Mouse (Mus musculus) forebrain, embryonic 16.5 days (tissue): ENCODE measurements around the gene Il6. TPM values are rescaled to one million over a fixed set of nuclear protein-coding genes. Genes with fewer than 3 reads are reported as not detected.
"Not testable (repeated sequence)": the region's sequence is repeated elsewhere in the genome, so short reads cannot be mapped to it uniquely, and the experiment has no call there.

ENCODE experiments used
- ATAC-seq: fragments of 200-750 bp; cut with Nextera tagmentation; 2 replicates; pipeline ENCODE4 v1.8.0; 2017; ENCODE audit warnings: mild to moderate bottlenecking, moderate library complexity
- H3K27ac ChIP-seq: fragments of 300-500 bp; sonication (generic); 2 replicates; pipeline ENCODE4 v1.5.1; 2014; ENCODE audit warnings: low read length, control low read depth
- H3K27me3 ChIP-seq: fragments of 300-500 bp; sonication (generic); replicated peaks from 2 replicates; pipeline ENCODE4 v1.6.1; 2014; ENCODE audit warnings: low read length; ENCODE audit not compliant: control insufficient read depth, insufficient read depth
- H3K36me3 ChIP-seq: fragments of 300-500 bp; sonication (generic); 2 replicates; pipeline ENCODE4 v1.6.1; 2014; ENCODE audit not compliant: control insufficient read depth, insufficient read depth
- H3K4me1 ChIP-seq: fragments of 300-500 bp; sonication (generic); replicated peaks from 2 replicates; pipeline ENCODE4 v1.6.1; 2014; ENCODE audit warnings: low read length; ENCODE audit not compliant: control insufficient read depth, insufficient read depth
- H3K4me2 ChIP-seq: fragments of 300-500 bp; sonication (generic); 2 replicates; pipeline ENCODE4 v1.6.1; 2014; ENCODE audit warnings: mild to moderate bottlenecking, low read length, control low read depth
- H3K4me3 ChIP-seq: fragments of 300-500 bp; sonication (generic); replicated peaks from 2 replicates; pipeline ENCODE4 v1.5.1; 2014; ENCODE audit warnings: mild to moderate bottlenecking, low read length, control low read depth
- H3K9ac ChIP-seq: fragments of 300-500 bp; sonication (generic); replicated peaks from 2 replicates; pipeline ENCODE4 v1.6.1; 2014; ENCODE audit warnings: low read depth, low read length, control low read depth
- H3K9me3 ChIP-seq: fragments of 300-500 bp; sonication (generic); 2 replicates; pipeline ENCODE4 v1.6.1; 2016; ENCODE audit warnings: low read length; ENCODE audit not compliant: control insufficient read depth
- WGBS: fragments of 180-500 bp; shearing (Covaris S2); extraction: QIAGEN DNeasy Blood & Tissue Kit; methylation state at CpG from one replicate; pipeline ENCODE4 v1.1.7; 2014; 5-methylcytosine and 5-hydroxymethylcytosine counted together
- polyA plus RNA-seq: library from polyadenylated mRNA; unstranded; fragments of >200 nt; fragmentation: Nextera tagmentation; extraction: Ambion mirVana; gene quantifications from 2 replicates; pipeline ENCODE4 v1.2.1, GENCODE M21; 2015

Gene Il6
- polyA plus RNA-seq, 1 experiment from 2014 or later, result 0.23 TPM

- H3K4me1 ChIP-seq, result peaks cover 9% of the 10 kb centered on the region
- H3K9ac ChIP-seq, result no peak overlapping the region
- no peak overlapping the region for H3K27ac ChIP-seq
- no peaks in the 10 kb centered on the region for H3K27me3 ChIP-seq
- no peak overlapping the region for H3K4me2 ChIP-seq
- H3K36me3 ChIP-seq, result no peaks in the 10 kb centered on the region
- no peak for ATAC-seq
- H3K4me3 ChIP-seq, result no peak overlapping the region
- H3K9me3 ChIP-seq, result no peaks in the 10 kb centered on the region
- 56% methylated on average over 2 of the region's 2 CpGs for WGBS
Measured at GRCm38 (mm10) chr5:30014580-30014979, 1.7 kb downstream of the Il6 start.

GRCm38 (mm10) chr5:30035862-30036261 lies 22.9 kb downstream of the Il6 start:
- H3K9me3 ChIP-seq, H3K36me3 ChIP-seq, H3K27ac ChIP-seq, H3K9ac ChIP-seq, H3K27me3 ChIP-seq, H3K4me3 ChIP-seq, ATAC-seq, H3K4me1 ChIP-seq, H3K4me2 ChIP-seq: not testable (repeated sequence)
- 86% methylated on average over 4 of the region's 4 CpGs for WGBS

- H3K4me2 ChIP-seq, H3K36me3 ChIP-seq, H3K4me3 ChIP-seq, H3K27me3 ChIP-seq, H3K9ac ChIP-seq, H3K27ac ChIP-seq, H3K4me1 ChIP-seq, ATAC-seq, H3K9me3 ChIP-seq: not testable (repeated sequence)
- 93% methylated on average over 2 of the region's 2 CpGs for WGBS
Measured at GRCm38 (mm10) chr5:30037111-30037510, 24.2 kb downstream of the Il6 start.

- H3K9ac ChIP-seq, H3K4me3 ChIP-seq, H3K36me3 ChIP-seq, H3K4me2 ChIP-seq, H3K27ac ChIP-seq, H3K27me3 ChIP-seq, ATAC-seq, H3K9me3 ChIP-seq, H3K4me1 ChIP-seq: not testable (repeated sequence)
- 93% methylated on average over 5 of the region's 5 CpGs for WGBS
Measured at GRCm38 (mm10) chr5:30039324-30039723, 26.4 kb downstream of the Il6 start.

GRCm38 (mm10) chr5:30039841-30040240 lies 26.9 kb downstream of the Il6 start:
- H3K27ac ChIP-seq, H3K4me1 ChIP-seq, H3K9ac ChIP-seq, H3K4me2 ChIP-seq, H3K4me3 ChIP-seq, H3K9me3 ChIP-seq, ATAC-seq, H3K27me3 ChIP-seq, H3K36me3 ChIP-seq: not testable (repeated sequence)
- 83% methylated on average over 4 of the region's 4 CpGs for WGBS

- no peaks in the 10 kb centered on the region for H3K27me3 ChIP-seq
- H3K4me3 ChIP-seq, result no peak overlapping the region
- 0 out of 2 replicates have a peak, but pooled peaks cover 7% of the 10 kb centered on the region for H3K36me3 ChIP-seq
- no peak overlapping the region for H3K4me2 ChIP-seq
- ATAC-seq, result no peak
- no peak overlapping the region for H3K27ac ChIP-seq
- 35% methylated on average over 6 of the region's 6 CpGs for WGBS
- H3K4me1 ChIP-seq, result no peaks in the 10 kb centered on the region; the same call in 1 of the 2 replicates
- H3K9ac ChIP-seq, result no peak overlapping the region
- H3K9me3 ChIP-seq, result no peaks in the 10 kb centered on the region
Measured at GRCm38 (mm10) chr5:30058216-30058731, 45.4 kb downstream of the Il6 start.

- H3K9me3 ChIP-seq, H3K36me3 ChIP-seq, ATAC-seq, H3K4me3 ChIP-seq, H3K4me1 ChIP-seq, H3K4me2 ChIP-seq, H3K9ac ChIP-seq, H3K27ac ChIP-seq, H3K27me3 ChIP-seq: not testable (repeated sequence)
- 49% methylated on average over 5 of the region's 5 CpGs for WGBS
Measured at GRCm38 (mm10) chr5:30059607-30060006, 46.7 kb downstream of the Il6 start.

- no peak for ATAC-seq
Measured at GRCm38 (mm10) chr5:30067726-30068125, 54.8 kb downstream of the Il6 start.

More at GRCm38 (mm10) chr5:30067726-30068125, 54.8 kb downstream of the Il6 start:
- peaks cover 9% of the 10 kb centered on the region for H3K36me3 ChIP-seq
- H3K27me3 ChIP-seq, result no peaks in the 10 kb centered on the region
- H3K4me3 ChIP-seq, result no peak overlapping the region
- peaks cover 8% of the 10 kb centered on the region for H3K4me1 ChIP-seq
- no peak overlapping the region for H3K27ac ChIP-seq
- no peak overlapping the region for H3K9ac ChIP-seq
- no peaks in the 10 kb centered on the region for H3K9me3 ChIP-seq
- no peak overlapping the region for H3K4me2 ChIP-seq
- 75% methylated on average over 6 of the region's 6 CpGs for WGBS
